Mouse (Mus musculus) liver, adult 2 months (tissue): ENCODE measurements around the gene G6pdx.

Source experiments
- CTCF ChIP-seq: fragments of 200-500 bp; IDR thresholded peaks from 2 replicates; pipeline ENCODE4 v1.5.1; 2011; ENCODE audit warnings: low read depth, low read length, control low read depth
- POLR2A ChIP-seq: fragments of 200-500 bp; IDR thresholded peaks from 2 replicates; pipeline ENCODE4 v1.6.1; 2011; ENCODE audit warnings: low read length, control low read depth; ENCODE audit not compliant: insufficient read depth; ENCODE audit errors: extremely low read depth

- TF ChIP-seq CTCF (peak; percentile 59), POLR2A (peak; percentile 64)
These were observed 36.2 kb downstream of the G6pdx start, which contains the start of the genes Fam3a and Ikbkg for GRCm38 (mm10) chrX:74392535-74393443.
